Mouse (Mus musculus): ENCODE measurements at regions not wholly inside any gene's neighbourhood (a gene's known extent, or its start where the extent isn't known, plus 50 kb on each side); places are given as distances from the start of the nearest gene placed in this dataset.

GRCm38 (mm10) chr3:56706038-56706437 lies 522.5 kb upstream of the Nbea start:
- no peak for TF ChIP-seq CTCF (IDR thresholded peaks at IDR 0.05 in 2 of 3, conservative IDR thresholded peaks at IDR 0.05 in 1 of 3; ENCODE audit: control insufficient read depth in 1 of 3, insufficient read depth in 1 of 3, low read depth in 2 of 3, low read length in 3 of 3, poor library complexity in 1 of 3, severe bottlenecking in 1 of 3)
- TF ChIP-seq HCFC1 (IDR thresholded peaks at IDR 0.05; ENCODE audit: low read depth, low read length), result no peak
- TF ChIP-seq POLR2A (IDR thresholded peaks at IDR 0.05; ENCODE audit: control insufficient read depth in 1 of 2, insufficient read depth in 1 of 2, low read depth in 1 of 2, low read length in 2 of 2, poor library complexity in 1 of 2), result no peak
- TF ChIP-seq SIN3A (IDR thresholded peaks at IDR 0.05; ENCODE audit: low read length), result no peak
- TF ChIP-seq CHD2 (IDR thresholded peaks at IDR 0.05; ENCODE audit: low read length), result no peak
- no peak for TF ChIP-seq ZC3H11A (IDR thresholded peaks at IDR 0.05; ENCODE audit: low read depth, low read length)
- no peak for TF ChIP-seq MAX (IDR thresholded peaks at IDR 0.05; ENCODE audit: low read length)
- no peak for TF ChIP-seq MAFK (IDR thresholded peaks at IDR 0.05; ENCODE audit: borderline replicate concordance, low read depth, low read length)
- TF ChIP-seq POLR2AphosphoS2 (IDR thresholded peaks at IDR 0.05; ENCODE audit: low read length), result no peak
- no peak for TF ChIP-seq USF1 (IDR thresholded peaks at IDR 0.05; ENCODE audit: low read depth, low read length)
- no peak for TF ChIP-seq TCF12 (IDR thresholded peaks at IDR 0.05; ENCODE audit: low read depth, low read length)
